Mouse (Mus musculus): ENCODE measurements at regions not wholly inside any gene's neighbourhood (a gene's known extent, or its start where the extent isn't known, plus 50 kb on each side); places are given as distances from the start of the nearest gene placed in this dataset.

GRCm38 (mm10) chr6:98514826-98515225 lies 172.3 kb upstream of the Gm765 start:
- TF ChIP-seq CTCF (IDR thresholded peaks at IDR 0.05; ENCODE audit: borderline replicate concordance, insufficient read depth, low read length) = no peak
- no peak for TF ChIP-seq POLR2A (IDR thresholded peaks at IDR 0.05; ENCODE audit: low read depth, low read length)

Data from embryonic fibroblast, embryonic 13.5 days (primary cell).